Mouse (Mus musculus) bone marrow macrophage, adult 2 months (primary cell): ENCODE results near the gene Sf3a3.

Experiments used
- CTCF ChIP-seq: IDR thresholded peaks from 2 replicates; pipeline ENCODE4 v1.5.1; 2012; ENCODE audit warnings: low read depth, mild to moderate bottlenecking, low read length, moderate library complexity
- POLR2A ChIP-seq: IDR thresholded peaks from 2 replicates; pipeline ENCODE4 v1.6.1; 2012; ENCODE audit warnings: mild to moderate bottlenecking, low read depth, low read length, borderline replicate concordance

DNA sequence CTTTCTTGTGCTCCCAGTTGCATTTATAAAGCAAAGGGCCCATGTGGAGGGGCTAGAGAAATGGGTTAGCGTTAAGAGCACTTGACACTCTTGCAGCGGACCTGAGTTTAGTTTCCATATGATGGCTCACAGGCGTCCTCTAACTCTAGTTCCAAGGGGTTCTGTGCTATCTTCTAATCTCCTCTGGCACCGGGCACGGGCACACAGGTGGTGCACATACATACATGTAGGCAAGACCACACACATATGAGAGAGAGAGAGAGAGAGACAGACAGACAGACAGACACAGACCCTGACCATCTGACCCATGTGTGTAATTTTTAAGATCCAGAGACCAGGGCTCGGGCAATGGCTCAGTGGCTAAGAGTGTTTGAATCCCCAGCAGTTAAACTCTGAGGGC is 59.4 kb downstream of the Sf3a3 start:
- no peak for TF ChIP-seq CTCF
- TF ChIP-seq POLR2A, result no peak
